Mouse (Mus musculus) kidney, postnatal 25 days (tissue): Measurements from ENCODE around the gene Neurl1a.
"Not testable (repeated sequence)": the region's sequence is repeated elsewhere in the genome, so short reads cannot be mapped to it uniquely, and the experiment has no call there.

Experiments
- DNase-seq, 2 experiments: peaks; one replicate each; pipeline ENCODE4 v3.0.0; 2021; ENCODE audit warnings: mixed read lengths in 2 of 2

The Neurl1a gene

DNA sequence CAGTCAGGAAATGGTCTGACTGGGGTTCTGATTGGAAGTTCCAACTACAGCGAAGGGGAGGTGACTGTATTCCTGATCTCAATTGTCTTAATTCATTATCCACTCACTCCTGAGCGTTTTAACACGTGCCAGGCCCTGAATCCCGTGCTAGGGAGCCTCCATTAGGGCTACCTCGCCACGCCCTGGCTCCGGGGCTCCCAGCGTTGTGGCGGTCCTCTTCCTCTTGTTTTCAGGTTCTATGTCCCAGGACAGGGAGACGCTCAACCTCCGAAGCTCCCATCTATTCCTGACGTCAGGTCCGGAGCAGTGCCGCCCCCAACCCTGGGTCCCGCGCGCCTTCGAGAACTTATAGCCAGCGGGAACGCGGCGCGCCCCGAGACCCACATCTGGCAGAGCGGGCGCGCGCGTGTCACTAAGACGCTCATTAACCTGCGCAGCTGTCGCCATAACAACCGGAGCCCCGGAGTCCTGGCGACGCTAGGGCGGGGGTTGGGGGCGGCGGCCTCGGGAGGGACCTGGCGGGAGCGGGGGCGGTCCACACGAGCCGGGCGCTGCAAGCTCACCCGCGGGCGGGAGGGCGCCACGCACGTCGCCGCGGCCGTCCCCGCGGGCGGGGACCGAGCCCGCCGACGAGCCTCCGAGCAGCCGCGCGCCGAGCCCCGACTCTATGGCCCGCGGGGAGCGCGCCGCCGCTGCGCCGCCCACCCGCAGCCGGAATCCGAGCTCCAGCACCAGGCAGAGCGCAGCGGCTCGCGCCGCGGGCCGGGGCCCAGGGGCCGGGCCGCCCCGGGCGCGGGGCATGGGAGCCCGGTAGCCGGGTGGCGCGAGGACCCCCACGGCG lies at the start of gene Neurl1a:
TSS of gene Neurl1a (plus strand) at position 390 of the 841 bp plus-strand sequence.
- peak; percentile 31 to 66 for DNase-seq

DNA sequence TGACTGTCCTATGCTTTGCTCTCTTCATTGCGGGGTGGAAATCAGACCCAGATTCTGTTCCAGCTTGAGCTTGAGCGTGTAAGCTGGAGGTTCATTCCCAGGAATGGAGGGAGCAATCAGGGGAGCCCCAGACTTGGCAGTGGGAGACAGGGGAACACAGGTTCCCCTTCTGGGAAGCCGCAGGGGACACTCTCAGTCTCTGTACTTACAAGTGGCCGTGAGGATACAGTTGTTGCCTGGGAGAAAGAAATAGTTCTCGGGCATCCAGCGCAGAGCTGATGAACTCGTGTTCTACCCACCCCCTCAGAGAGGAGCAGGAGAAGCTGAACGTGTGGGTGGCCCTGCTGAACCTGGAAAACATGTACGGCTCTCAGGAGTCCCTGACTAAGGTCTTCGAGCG lies 49.8 kb upstream of the Neurl1a start:
- DNase-seq: no peak

DNA sequence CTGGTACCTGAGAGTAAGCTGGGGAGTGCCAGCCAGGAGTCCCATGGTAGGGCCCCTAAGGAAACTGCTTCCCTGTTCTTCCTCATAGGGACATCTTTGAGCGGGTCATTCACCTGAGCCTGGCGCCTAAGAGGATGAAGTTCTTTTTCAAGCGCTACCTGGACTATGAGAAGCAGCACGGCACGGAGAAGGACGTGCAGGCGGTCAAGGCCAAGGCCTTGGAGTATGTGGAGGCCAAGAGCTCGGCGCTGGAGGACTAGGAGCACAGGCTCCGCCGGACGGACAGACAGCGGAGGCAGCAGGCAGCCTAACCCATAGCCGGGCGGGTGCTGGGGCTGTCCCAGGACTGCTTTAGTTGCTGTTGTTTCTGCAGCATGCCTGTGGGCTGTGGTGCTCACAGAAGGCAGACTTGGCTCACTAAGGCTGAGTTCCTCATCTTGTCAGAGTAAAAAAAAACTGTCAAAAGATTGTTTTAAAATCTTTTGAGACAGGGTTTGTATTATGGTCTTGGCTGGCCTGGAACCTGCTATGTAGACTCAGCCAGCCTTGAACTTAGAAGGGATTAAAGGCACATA lies 48.0 kb upstream of the Neurl1a start:
- no peak for DNase-seq

DNA sequence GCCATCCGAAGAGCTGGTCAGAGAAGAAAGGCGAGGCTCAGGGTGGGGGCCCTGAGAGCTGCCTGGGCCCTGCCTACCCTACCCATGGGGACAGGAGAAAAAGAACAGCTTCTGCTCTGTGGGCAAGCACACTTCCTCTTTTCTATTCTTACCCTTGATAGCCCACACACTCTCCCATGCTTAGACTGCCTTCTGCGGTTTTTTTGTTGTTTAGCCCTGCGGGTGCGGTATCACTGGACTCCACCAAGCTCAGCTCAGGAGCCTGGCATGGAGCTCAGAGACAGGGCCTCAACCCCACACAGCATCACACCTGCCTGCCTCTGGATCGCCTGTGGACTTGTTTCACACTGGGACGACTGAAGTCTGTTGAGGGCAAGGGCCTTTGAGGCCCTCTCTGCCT lies 45.5 kb upstream of the Neurl1a start:
- no peak for DNase-seq

DNA sequence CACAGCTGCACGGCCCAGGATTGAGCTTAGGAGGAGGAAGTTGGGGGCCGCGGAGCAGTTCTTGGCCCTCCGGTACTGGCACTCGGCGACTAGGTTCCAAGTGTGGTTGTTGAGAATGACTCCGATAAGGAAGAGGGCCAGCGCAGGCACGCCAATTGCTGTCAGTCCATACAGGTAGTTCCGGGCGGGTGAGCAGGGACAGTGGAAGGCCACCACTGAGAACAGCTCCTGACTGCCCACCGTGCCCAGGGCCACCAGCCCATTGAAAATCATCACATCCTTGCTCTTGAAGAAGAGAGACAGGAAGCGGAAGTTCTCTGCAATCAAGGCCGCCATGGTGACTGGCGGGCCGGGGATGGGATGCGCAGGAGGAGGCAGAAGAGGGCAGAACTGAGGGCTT lies 43.1 kb upstream of the Neurl1a start:
- no peak for DNase-seq

DNA sequence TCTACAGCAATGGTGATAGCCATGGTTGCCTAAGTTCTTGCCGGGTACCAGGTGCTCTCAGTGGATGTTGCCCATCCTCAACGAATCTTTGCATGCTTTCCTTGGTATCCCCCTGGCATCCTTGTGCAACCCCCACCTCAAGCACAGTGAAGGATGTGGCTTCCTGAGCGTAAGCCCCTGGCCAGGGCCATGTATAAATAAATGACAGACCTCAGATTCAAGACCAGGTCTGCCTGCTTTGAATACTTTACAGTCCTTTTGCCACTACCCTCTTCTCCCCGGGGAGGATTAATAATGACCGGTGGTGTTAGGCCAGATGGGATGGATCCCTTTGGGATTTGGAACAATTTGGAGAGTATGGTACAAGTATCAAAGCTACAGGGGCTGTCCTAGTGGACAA lies 42.5 kb upstream of the Neurl1a start:
- no peak for DNase-seq

DNA sequence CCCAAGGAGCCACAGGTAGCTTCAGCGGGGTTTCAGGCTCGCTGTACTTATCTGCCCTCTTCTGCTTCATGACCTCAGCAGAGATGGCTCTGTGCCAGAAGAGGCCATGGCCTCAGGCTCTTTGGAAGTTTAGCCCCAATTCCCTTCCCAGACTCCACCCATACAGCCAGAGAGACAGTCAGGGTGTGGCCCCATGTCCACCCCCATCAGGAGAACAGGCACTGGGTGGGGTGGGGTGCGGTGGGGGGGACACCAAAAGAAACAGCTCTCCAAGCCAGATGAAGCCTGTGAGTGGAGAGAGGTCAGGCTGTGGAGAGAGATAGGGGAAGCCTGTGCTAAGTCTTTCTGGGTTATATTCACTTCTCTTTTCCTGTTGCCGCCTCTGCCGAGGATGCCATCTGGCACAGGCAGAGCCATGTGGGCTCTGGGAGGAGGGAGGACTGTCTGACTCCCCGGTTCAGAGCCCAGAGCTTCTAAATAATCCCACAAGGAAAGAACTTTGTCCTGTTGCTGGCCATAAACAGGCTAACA lies 41.5 kb upstream of the Neurl1a start:
- peak; percentile 71 to 73 for DNase-seq

DNA sequence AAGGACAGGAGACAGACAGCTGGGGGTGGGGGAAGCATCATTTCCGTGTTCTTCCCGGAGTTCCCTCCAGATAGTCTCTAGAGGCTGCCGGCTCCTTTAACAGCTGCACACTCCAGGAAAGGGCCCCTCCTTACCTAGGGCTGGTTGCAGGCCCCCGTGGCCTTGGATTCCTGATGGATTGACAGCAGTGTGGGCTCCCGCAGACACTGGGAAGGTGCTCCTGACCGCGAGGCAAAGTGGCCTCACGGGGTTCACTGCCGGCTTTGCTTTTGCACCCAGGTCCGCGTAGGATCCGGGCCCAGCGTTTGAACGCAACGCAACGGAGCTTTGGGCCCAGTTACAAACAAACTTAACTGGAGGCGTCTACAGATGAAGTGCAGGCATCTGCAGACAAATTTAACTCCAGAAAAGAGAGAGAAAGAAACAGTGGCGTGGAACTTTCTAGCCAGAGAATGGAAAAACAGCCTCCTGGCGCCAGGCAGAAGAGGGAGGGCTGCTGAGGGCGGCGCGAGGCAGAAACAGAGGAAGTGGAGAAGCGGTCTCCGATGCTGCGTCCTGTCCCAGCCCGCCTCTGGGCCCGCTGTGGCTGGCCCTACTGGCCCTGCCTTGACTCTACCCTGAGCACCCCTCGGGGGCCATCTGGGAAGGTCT lies 40.7 kb upstream of the Neurl1a start, which contains the start of gene Calhm2:
TSS of gene Calhm2 (minus strand) at position 524 of the 651 bp plus-strand sequence.
- peak; percentile 53 to 68 for DNase-seq

DNA sequence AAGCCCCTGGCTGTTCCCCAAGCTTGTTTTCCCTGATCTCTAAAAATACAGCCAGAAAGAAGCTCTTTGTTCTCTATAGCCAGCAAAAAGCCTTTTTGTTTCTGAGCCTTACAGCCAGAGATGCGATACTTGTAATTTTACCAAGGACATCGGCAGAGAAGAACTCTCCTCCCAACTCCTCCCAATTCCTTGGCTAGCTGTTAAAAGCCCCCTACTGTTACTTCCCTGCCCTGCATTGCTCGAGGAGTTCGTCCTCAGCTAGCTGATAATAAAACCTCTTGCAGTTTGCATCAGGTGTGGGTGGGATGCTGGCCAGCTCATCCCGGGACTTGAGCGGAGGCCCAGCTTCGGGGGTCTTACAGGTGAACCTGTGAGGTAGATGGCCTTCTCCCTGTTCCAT lies 39.0 kb upstream of the Neurl1a start:
- not testable (repeated sequence) for DNase-seq

DNA sequence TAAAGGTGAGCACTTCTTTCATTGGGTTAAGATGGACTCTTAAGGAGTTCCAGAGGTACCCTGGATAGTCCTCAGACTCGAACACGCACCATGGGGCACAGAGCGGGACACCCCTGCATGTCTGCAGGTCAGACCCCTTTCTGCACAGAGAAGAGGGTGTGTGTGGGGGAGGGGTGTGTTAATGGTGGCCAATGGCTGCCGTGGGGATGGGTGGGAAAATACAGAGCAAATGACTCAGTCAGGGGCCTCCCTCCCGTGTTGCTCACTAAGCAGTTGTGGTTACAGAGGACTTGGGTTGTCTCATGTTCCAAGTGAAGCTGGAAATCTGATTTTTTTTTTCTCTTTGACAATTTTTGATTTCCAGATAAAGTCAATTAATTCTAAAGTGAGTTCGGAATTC lies 36.2 kb upstream of the Neurl1a start:
- DNase-seq: no peak

DNA sequence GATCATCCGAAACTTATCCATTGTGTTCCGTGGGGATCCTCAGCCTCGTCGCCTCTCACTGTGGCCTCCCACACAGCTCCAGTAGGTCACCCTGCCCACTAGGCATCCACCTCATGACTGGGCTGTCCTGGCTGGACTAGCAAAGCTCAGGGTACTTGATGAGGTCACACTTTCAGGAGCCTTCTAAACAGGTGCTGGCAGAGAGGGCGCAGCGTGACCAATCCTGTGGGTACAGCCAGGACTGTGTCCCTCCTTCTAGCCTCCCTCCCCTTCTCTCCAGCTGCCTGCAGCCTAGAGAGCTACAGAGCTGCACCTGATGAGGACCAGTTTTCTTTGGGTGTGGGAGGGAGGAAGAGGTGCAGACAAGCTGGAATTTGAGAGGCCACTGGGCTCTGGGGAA lies 34.5 kb upstream of the Neurl1a start, which contains the start of gene Calhm1:
TSS of gene Calhm1 (minus strand) at position 101 of the 400 bp plus-strand sequence.
- no peak for DNase-seq

DNA sequence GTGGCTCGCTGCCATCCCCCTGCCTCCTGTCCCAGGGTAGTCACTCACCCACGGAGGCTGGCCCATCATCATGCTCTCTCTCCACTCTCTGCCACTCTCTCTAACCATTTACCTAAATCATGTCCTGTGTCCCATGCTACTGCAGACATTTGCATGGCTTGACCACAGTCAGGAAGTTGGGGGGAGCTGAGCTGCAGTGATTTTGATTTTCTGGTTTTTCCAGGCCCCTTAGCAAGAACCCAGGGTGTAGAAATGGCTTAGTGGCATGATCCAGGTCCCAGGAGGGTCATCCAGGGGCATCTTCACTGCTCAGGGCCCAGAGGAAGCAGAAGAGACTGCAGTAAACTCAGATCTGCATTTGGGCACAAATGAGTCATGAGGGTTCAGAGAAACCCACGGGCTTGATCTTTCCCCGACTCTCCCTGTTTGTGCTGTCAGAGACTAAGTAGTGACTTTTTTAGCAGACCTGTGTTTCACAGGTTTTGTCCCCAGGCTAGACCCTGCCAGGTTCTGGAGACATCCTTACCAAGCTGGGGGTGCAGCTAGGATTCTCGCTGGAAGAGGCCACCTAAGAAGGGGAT lies 30.3 kb upstream of the Neurl1a start:
- DNase-seq: no peak

DNA sequence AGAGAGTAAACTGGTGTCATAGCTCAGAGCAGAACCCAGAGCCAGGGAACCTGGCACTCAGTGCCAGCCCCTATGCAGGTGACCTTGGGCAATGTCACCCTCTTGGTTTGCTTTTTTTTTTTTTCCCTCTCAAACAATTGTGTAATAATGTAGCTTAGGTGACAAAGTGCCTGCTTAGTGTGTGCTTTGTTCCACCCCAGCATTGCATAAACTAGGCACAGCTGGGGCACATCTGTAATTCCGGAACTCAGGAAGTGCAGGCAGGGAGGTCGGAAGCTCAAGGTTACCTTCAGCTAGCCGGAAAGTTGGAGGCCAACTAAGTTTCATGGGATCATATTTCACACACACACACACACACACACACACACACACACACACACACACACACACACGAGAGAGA lies 28.8 kb upstream of the Neurl1a start:
- peak in 1 of 2 experiments; percentile 59 for DNase-seq

DNA sequence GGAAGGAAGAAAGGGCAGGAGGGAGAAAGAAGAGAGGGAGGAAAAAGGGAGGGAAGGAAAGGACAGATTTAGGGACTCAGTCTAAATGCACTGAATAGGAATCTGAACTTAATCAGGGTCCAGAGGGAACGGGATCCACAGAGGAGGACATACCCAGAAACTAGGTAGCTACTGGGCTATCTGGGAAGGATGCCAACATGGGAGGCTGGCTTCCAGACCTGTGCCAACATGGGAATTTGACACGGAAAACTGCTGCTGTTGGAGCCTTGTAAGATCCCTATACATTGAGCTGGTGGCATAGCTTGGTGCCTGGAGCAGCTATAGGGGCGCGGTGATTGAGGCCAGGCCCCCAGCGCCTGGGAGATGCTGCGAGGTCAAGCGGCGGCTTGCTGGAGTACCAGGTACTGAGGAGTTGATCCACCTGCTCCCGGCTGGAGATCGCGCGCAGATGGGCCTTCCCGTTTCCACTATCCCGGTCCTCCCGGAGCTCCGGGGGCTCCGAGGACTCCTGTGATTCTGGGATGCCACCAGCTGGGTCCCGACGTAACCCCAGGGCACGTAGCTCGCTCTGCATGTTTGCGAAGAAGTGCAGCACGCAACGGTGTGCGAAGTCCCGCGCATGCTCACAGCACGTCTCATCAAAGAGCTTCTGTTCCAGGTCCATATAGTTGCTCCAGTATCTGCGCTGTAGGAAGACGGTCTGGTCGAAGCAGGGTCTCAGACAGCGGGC lies 27.1 kb upstream of the Neurl1a start:
- DNase-seq: peak in 1 of 2 experiments; percentile 28

DNA sequence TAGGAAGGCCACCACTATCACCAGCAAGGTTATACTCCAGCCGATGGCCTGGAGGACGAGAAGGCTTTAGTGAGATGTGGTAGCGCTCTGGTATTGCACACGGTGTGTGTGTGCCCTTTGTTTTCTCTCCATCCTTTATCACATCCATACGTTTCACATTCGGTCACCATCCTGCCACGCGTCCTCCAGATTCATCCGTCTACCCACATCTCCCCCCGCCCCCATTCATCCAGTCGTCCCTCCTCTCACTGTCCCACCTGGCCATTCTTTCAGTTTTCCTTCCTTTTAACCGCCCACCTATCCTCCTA lies 26.6 kb upstream of the Neurl1a start:
- DNase-seq: no peak

DNA sequence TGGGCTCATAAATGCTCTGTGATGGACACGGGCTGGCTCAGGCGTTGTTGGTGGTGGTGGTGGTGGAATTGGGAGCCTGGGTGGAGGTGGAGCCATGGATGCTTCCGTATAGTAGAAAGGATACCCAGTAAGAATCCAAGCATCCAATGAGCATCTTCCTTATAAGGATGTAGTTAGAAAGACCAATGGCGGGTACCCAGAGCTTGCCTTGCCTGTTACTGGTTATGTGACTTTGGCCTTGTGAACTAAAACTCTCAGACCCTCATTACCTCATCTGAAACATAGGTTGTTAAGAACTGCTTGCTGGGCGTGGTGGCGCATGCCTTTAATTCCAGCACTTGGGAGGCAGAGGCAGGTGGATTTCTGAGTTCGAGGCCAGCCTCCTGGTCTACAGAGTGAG lies 24.9 kb upstream of the Neurl1a start:
- no peak for DNase-seq

DNA sequence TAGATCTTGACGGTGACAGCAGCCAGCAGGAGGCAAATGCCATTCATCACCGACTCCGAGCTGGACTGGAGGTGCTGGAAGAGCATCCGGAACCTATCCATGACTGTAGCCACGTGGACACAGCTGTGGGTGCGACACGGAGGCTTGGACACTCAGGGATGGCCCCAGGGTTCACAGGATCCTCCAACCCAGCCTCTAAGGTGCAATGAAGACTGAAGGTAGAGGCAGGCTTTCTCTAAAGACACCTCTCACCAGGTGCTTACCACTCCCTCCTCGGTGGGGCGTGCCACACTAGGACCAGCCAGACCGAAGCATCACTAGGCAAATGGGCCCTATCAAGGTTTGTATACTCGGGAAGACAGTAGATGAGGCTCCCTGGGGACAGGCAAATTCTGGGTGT lies 21.0 kb upstream of the Neurl1a start, which contains the start of gene Calhm3:
TSS of gene Calhm3 (minus strand) at position 101 of the 400 bp plus-strand sequence.
- DNase-seq: no peak

DNA sequence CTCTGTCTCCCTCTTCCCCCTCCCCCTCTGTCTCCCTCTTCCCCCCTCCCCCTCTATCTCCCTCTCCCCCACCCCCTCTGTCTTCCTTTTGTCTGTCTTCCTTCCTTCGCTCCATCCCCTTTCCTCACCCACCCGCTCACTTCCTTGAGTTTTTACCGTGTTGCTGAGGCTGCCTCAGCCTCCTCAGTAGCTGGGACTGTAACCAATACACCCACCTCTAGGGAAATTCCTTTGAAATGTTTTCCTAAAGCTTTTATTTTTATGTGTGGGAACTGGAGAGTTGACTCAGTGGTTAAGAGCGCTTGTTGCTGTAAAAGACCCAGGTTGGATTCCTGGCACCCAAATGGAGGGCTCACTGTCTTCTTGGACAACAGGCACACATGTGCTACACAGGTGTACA lies 17.0 kb upstream of the Neurl1a start:
- no peak for DNase-seq

DNA sequence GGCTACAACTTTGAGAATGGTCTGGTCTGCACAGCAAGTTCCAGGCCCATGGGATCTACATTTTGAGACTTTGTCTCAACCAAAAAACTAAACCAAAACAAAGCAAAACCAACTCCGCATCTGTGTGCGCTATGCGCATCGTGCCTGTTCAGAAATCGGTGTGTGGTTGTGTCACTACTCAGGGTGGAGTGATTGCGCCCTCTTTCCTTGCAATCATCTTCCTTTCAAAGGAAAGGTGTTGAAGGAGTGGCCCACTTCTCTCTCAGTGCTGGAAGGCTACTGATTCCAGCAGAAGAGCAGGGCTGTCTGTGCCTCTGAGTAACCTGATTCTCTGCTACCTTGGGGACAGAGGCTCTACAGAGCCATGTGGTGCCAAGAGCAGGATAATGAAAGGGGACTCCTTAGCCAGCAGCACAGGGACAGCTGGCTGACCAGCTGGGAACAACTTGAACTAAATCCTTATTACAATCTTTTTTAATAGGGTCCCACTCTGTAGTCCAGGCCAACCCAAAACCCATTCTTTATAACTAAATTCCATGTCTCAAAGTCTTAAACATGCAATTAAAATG lies 15.4 kb upstream of the Neurl1a start:
- DNase-seq: no peak

DNA sequence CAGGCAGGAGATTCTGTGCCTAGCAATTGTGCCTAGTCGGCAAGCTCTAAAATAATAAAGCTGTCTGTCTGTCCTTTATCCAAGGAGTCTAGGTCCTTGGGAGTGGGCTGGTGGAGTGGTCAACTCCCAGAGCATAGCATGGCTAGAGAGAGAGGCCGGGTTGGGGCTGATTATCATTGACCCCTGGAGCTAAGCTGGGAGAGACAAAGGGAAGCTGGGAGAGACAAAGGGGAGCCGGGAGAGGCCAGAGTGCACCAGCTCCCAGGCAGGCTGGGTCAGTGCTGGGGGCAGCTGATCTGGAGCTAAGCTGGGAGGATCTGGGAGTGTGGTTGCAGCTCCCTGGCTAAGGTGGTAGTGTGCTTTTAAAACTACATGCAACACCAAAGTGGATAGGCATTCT lies 11.9 kb upstream of the Neurl1a start:
- DNase-seq: no peak

DNA sequence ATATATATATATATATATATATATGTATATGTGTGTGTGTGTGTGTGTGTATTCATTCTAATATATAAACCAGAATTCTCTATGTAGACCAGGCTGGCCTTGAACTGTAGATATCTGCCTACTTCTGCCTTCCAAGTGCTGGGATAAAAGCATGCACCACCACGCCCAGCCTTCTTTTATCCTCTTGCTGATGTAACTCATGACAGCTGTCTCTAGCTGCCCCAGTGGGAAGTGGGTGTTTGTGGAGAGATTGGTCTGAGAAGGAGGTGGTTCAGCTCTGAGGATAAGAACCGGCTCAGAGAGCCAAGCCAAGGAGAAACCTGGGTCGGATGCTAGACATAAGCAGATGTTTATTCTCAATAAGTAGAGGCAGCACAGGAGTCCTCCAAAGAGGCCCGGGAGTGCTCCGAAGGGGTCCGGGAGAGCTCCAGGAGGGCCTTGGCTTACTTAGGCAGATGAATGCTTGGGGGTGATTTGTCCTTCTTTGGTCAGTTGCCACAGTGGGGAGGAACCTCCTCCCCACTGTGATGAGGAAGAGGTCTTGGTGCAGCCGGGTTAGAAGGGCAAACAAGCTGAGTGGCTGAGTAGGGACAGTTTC lies 10.9 kb upstream of the Neurl1a start:
- DNase-seq: no peak

DNA sequence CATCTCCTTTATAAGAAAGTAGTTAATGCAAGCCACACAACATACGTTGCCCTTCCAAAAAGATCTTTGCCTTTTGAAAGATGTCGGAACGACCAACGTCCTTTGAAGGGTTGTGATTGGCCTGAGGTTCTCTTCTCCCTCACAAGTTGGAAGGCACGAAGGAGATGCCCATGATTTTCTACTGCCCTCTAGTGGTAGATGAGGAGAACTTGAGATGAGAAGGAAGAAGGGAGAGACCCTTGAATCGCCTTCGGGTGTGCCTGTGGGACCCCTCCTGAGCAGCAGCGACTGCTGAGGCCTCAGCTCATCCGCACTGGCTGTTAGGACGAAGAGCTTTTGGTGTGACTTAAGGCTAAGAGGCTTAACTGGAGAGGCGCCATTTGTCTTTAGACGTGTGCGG lies 10.4 kb upstream of the Neurl1a start:
- DNase-seq: no peak
